Mouse (Mus musculus) heart, embryonic 14.5 days (tissue): ENCODE data around the gene Ahcyl1. TPM values are rescaled to one million over a fixed set of nuclear protein-coding genes. Genes with fewer than 3 reads are reported as not detected.

ENCODE experiments used
- ATAC-seq: fragments of 200-750 bp; cut with Nextera tagmentation; 2 replicates; pipeline ENCODE4 v1.8.0; 2017; ENCODE audit warnings: low read depth, moderate TSS enrichment; ENCODE audit not compliant: insufficient number of reproducible peaks, insufficient read depth, low FRiP score
- H3K27ac ChIP-seq, 2 experiments: fragments of 200-500 bp in 1 of 2; fragments of 300-500 bp in 1 of 2; sonication (generic) in 1 of 2; replicated peaks in 1 of 2; 2 replicates each; pipeline ENCODE4 v1.5.1; 2012 to 2014; ENCODE audit warnings: low read depth in 2 of 2, low read length in 2 of 2, control low read depth in 1 of 2, mild to moderate bottlenecking in 1 of 2, mixed read lengths in 1 of 2; ENCODE audit not compliant: control insufficient read depth in 1 of 2, insufficient read depth in 1 of 2
- H3K27me3 ChIP-seq: fragments of 300-500 bp; sonication (generic); 2 replicates; pipeline ENCODE4 v1.6.1; 2014; ENCODE audit warnings: mild to moderate bottlenecking, low read length, control low read depth; ENCODE audit not compliant: control insufficient read depth, insufficient read depth
- H3K36me3 ChIP-seq: fragments of 300-500 bp; sonication (generic); 2 replicates; pipeline ENCODE4 v1.6.1; 2014; ENCODE audit warnings: mild to moderate bottlenecking, control low read depth, low read length, mixed read lengths; ENCODE audit not compliant: control insufficient read depth, insufficient read depth
- H3K4me1 ChIP-seq, 2 experiments: fragments of 200-500 bp in 1 of 2; fragments of 300-500 bp in 1 of 2; sonication (generic) in 1 of 2; 2 replicates each; pipeline ENCODE4 v1.6.1; 2012 to 2014; ENCODE audit warnings: low read length in 2 of 2, control low read depth in 1 of 2, mixed read lengths in 1 of 2; ENCODE audit not compliant: control insufficient read depth in 2 of 2, insufficient read depth in 2 of 2
- H3K4me2 ChIP-seq: fragments of 300-500 bp; sonication (generic); 2 replicates; pipeline ENCODE4 v1.6.1; 2014; ENCODE audit warnings: mild to moderate bottlenecking, low read length
- H3K4me3 ChIP-seq, 2 experiments: fragments of 200-500 bp in 1 of 2; fragments of 300-500 bp in 1 of 2; sonication (generic) in 1 of 2; 2 replicates each; pipeline ENCODE4 v1.5.1; 2012 to 2014; ENCODE audit warnings: low read length in 2 of 2, mild to moderate bottlenecking in 2 of 2, control low read depth in 1 of 2, low read depth in 1 of 2, moderate library complexity in 1 of 2; ENCODE audit not compliant: control insufficient read depth in 1 of 2, insufficient read depth in 1 of 2
- H3K9ac ChIP-seq: fragments of 300-500 bp; sonication (generic); 2 replicates; pipeline ENCODE4 v1.6.1; 2014; ENCODE audit warnings: mild to moderate bottlenecking, low read length
- H3K9me3 ChIP-seq: fragments of 300-500 bp; sonication (generic); 2 replicates; pipeline ENCODE4 v1.6.1; 2016; ENCODE audit warnings: low read length, control low read depth; ENCODE audit not compliant: control insufficient read depth
- WGBS: fragments of 180-500 bp; shearing (Covaris S2); extraction: QIAGEN DNeasy Blood & Tissue Kit; methylation state at CpG from one replicate; pipeline ENCODE4 v1.1.7; 2014; 5-methylcytosine and 5-hydroxymethylcytosine counted together
- polyA plus RNA-seq: library from polyadenylated mRNA; unstranded; fragments of >200 nt; fragmentation: Nextera tagmentation; extraction: Ambion mirVana; gene quantifications from 2 replicates; pipeline ENCODE4 v1.2.1, GENCODE M21; 2014

Gene Ahcyl1
- polyA plus RNA-seq, 1 experiment from 2014 or later, result 64.4 TPM

DNA sequence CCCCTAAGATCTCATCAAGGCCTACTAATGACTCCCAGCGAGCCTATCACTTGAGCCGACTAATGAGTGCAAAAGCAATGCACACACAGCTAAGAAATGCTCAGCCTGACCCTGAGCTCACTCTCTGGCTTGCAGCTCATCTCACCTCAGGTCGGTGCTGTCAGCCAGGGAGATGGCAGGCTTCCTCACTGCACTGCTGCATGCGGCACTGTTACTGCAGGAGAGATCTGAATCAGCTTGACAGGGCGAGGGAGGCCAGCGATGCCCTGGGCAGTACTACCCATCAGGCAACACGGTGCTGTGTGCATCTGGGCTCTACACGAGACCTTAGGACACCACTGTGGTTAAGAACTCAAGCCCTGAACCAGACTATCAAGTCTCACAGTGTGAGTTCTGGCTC, 70.8 kb downstream of the Ahcyl1 start:
- no peak for ATAC-seq
- H3K36me3 ChIP-seq, result peaks cover 89% of the 10 kb centered on the region
- H3K27ac ChIP-seq, result no peak overlapping the region

GRCm38 (mm10) chr3:107624424-107624823, 71.9 kb downstream of the Ahcyl1 start:
- WGBS, result 93% methylated on average over 8 of the region's 8 CpGs
- no peaks in the 10 kb centered on the region for H3K27me3 ChIP-seq
- no peak overlapping the region for H3K4me2 ChIP-seq
- peaks cover 97% of the 10 kb centered on the region for H3K36me3 ChIP-seq
- no peak overlapping the region for H3K4me3 ChIP-seq
- H3K4me1 ChIP-seq, result no peaks in the 10 kb centered on the region
- ATAC-seq, result no peak
- H3K27ac ChIP-seq, result no peak overlapping the region
- no peak overlapping the region for H3K9ac ChIP-seq
- H3K9me3 ChIP-seq, result no peaks in the 10 kb centered on the region

More for the DNA sequence above, 70.8 kb downstream of the Ahcyl1 start:
- no peak overlapping the region for H3K4me3 ChIP-seq
- H3K9me3 ChIP-seq, result no peaks in the 10 kb centered on the region
- WGBS, result 92% methylated on average over 8 of the region's 8 CpGs
- peaks cover under 1 to 7% of the 10 kb centered on the region in 2 experiments; a peak in 3 of 4 replicates for H3K4me1 ChIP-seq
- H3K9ac ChIP-seq, result no peak overlapping the region
- H3K27me3 ChIP-seq, result no peaks in the 10 kb centered on the region
- H3K4me2 ChIP-seq, result no peak overlapping the region

DNA sequence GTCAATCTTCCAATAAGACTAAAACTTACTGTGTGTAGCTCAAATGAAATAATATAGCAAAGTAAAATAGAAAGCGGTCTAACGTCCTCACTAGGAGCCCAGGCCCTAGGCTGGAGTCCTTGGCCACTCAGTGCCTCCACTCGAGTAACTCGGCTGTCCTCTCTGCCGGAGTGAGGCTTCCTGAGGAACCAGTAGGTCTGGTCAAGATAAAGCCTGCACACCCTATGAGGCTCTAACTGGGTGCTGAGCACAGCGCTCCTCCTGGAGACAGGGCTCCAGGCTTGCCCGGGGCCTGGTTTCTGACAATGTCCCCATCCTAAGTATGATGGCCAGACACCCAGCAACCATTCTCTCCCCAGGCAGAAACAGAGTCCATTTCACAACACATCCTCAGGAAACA, 73.8 kb downstream of the Ahcyl1 start:
- Histone ChIP-seq H3K9ac (no peak overlapping the region), H3K4me3 (no peak overlapping the region), H3K27me3 (no peaks in the 10 kb centered on the region), H3K9me3 (no peaks in the 10 kb centered on the region), H3K4me2 (no peak overlapping the region), H3K27ac (no peak overlapping the region), H3K36me3 (peaks cover 99% of the 10 kb centered on the region), H3K4me1 (no peaks in the 10 kb centered on the region)
- WGBS, result 85% methylated on average over 7 of the region's 7 CpGs
- no peak; the same call in 1 of the 2 replicates for ATAC-seq

- ATAC-seq, result no peak
- WGBS, result 78% methylated on average over 21 of the region's 21 CpGs
These were observed 74.9 kb downstream of the Ahcyl1 start for GRCm38 (mm10) chr3:107621286-107622075.

DNA sequence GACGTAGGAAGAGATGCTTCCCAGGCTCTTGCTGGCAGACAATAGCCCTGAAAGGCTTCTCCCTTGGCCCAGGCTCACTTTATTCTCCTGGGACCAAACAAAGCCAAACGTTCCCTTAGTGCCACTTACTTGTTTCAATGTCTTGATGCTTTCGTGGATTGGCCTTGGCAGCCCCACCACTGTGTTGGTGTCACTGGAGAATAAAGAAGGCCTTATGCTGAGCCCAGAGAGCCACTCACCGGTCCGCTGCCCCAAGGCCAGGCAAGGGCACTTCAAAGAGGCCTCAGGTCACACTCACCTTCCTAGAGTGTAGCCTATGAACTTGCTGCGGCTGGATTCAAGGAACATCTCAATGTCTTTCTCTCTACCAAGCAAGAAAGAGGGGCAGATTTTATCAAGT, 76.4 kb downstream of the Ahcyl1 start:
- WGBS, result 88% methylated on average over 6 of the region's 6 CpGs
- Histone ChIP-seq H3K36me3 (peaks cover 99% of the 10 kb centered on the region), H3K27me3 (no peaks in the 10 kb centered on the region), H3K4me3 (no peak overlapping the region), H3K9me3 (no peaks in the 10 kb centered on the region), H3K4me2 (no peak overlapping the region), H3K4me1 (peaks cover 0 to 3% of the 10 kb centered on the region in 2 experiments; a peak in 1 of 4 replicates), H3K27ac (no peak overlapping the region), H3K9ac (no peak overlapping the region)
- ATAC-seq, result no peak

More at GRCm38 (mm10) chr3:107621286-107622075, 74.9 kb downstream of the Ahcyl1 start:
- H3K4me1 ChIP-seq, result peaks cover 0 to 3% of the 10 kb centered on the region in 2 experiments; a peak in 1 of 4 replicates
- no peak overlapping the region for H3K9ac ChIP-seq
- no peaks in the 10 kb centered on the region for H3K9me3 ChIP-seq
- H3K4me2 ChIP-seq, result no peak overlapping the region
- peaks cover 99% of the 10 kb centered on the region for H3K36me3 ChIP-seq
- H3K4me3 ChIP-seq, result no peak overlapping the region
- H3K27me3 ChIP-seq, result no peaks in the 10 kb centered on the region
- H3K27ac ChIP-seq, result no peak overlapping the region

DNA sequence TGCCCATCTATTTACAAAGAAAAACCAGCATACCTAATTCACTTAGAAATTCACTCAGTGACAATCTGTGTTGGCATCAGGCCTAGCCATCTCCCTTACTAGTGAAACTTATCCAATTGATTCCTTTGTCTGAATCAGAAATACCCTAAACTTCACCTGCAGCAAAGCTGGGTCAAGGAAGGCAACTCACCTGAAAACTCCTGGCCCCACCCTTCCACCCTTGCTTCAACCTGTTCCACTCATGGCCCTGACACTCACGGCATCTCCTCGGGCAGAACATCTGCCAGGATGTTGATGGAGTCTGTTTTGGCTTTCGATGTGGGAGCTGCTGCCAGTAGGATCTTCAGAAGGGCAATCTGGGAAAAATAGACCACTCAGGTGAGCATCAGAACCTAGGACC, 78.6 kb downstream of the Ahcyl1 start:
- WGBS, result 93% methylated on average over 3 of the region's 3 CpGs
- H3K9ac ChIP-seq, result no peak overlapping the region
- no peak for ATAC-seq

More for the DNA sequence above, 78.6 kb downstream of the Ahcyl1 start:
- no peaks in the 10 kb centered on the region for H3K9me3 ChIP-seq
- no peak overlapping the region for H3K27ac ChIP-seq
- peaks cover 0 to 3% of the 10 kb centered on the region in 2 experiments; a peak in 1 of 4 replicates for H3K4me1 ChIP-seq
- peaks cover 99% of the 10 kb centered on the region for H3K36me3 ChIP-seq
- H3K27me3 ChIP-seq, result no peaks in the 10 kb centered on the region
- H3K4me3 ChIP-seq, result no peak overlapping the region
- H3K4me2 ChIP-seq, result no peak overlapping the region
